Mouse (Mus musculus): ENCODE data around the gene Dhrs3.

DNA sequence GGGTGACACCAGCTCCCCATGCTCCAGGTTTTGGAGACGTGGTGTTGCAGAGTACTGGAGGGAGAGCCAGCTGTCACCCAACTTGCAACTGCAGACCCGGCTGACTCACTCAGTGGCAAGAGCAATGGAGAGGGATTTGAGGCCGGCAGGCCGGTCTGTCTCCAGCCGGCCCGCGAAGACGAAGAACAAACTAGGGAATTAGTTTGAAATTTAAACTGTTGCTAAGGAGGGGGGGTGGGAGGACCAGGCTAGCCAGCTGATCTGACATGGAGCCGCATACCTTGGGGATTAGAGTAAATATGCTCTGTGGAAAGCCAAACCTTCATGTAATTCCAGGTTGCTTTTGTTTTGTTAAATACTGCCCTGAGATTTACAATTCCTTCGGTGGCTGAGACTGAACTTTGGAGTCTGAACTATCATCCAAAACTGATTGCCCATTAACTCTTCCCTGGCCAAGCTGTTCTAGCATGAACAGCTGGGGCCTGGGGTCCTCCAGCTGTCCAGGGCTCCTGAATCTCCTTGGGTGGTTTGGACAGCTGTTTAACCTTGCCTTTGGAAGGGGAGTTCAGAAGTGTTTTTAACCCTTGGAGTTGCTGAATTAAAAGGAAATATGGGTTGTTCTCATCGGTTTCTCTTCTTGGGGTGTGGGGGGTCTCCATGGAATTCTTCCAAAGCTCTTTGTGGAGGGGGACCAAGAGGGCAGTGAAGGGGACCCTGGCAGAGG is 2.0 kb downstream of the Dhrs3 start:
- TF ChIP-seq POLR2A (IDR thresholded peaks at IDR 0.05; ENCODE audit: low read depth, low read length), result no peak
- no peak for TF ChIP-seq TCF12 (IDR thresholded peaks at IDR 0.05; ENCODE audit: low read depth, low read length)
- no peak for TF ChIP-seq NRF1 (IDR thresholded peaks at IDR 0.05; ENCODE audit: low read depth, low read length)
- TF ChIP-seq CTCF (conservative IDR thresholded peaks at IDR 0.05 in 1 of 2, IDR thresholded peaks at IDR 0.05 in 1 of 2; ENCODE audit: low read depth in 2 of 2, low read length in 2 of 2), result no peak
- no peak for TF ChIP-seq EP300 (IDR thresholded peaks at IDR 0.05; ENCODE audit: low read length)
- TF ChIP-seq USF2 (conservative IDR thresholded peaks at IDR 0.05; ENCODE audit: low read depth, low read length), result no peak
